Mouse (Mus musculus) MN1 (cell line): ENCODE measurements at regions not wholly inside any gene's neighbourhood (a gene's known extent, or its start where the extent isn't known, plus 50 kb on each side); places are given as distances from the start of the nearest gene placed in this dataset.

Experiments used
- DNase-seq: peaks from one replicate; pipeline ENCODE4 v3.0.0-alpha.2; 2016; ENCODE audit warnings: low spot score

DNA sequence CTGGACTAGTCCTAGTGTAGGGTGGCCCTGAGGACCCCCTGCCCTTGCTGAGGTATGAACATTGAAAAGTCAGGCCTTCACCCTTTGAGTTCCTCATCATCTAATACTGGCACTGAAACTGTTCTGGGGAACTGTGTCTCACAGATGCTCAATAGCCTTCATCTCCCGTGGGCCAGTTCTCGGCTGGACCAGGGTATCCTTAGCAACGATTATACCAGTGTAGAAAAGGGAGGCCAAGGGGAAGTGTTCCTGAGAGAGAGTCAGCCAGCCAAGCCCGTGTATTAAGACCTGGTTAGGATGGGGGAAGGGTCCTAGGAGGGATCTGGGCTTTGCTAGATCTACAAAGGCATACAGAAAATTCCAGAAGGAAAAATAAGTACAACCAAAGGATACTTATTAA is 153.2 kb downstream of the Enc1 start:
- DNase-seq = no peak

DNA sequence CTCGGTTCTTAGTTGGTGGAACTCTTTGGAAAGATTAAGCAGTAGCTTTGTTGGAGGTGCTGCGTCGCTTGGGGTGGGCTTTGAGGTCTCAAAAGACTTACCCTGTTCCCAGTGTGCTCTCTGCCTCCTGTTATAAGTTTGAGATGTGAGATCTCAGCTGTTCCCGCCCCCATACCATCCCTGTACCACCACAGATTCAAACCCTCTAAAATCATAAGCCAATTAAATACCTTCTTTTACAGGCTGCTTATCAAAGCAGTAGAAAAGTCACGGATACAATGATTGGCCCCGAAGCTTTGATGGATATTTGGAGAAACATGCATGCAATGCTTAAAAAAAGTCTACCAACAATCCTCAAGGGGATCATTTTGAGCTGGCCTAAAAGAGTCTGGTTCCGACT is 152.6 kb downstream of the Enc1 start:
- DNase-seq = no peak

DNA sequence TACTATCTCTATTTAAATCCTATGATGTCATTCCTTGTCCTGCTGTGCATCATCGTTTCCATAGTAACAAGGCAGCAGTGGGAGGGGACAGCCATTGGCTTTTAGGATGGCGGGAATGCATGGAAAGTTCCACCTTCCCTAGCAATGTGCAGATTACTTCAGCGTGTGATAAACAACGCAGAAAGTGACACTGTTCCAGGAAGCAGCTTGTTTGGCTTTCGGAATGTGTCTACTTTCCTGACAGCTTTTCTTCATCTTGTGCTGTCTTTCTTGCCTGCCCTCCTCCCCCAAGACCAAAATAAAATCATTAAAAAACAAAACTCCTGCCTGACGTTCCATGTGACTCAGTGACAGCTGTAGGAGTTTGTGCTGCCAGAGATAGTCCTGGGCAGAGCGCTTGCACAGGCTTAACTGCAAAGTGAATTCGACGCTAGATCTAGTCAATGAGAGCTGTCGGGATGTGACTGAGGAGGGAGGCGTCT is 149.6 kb downstream of the Enc1 start:
- peak; percentile 93 for DNase-seq

DNA sequence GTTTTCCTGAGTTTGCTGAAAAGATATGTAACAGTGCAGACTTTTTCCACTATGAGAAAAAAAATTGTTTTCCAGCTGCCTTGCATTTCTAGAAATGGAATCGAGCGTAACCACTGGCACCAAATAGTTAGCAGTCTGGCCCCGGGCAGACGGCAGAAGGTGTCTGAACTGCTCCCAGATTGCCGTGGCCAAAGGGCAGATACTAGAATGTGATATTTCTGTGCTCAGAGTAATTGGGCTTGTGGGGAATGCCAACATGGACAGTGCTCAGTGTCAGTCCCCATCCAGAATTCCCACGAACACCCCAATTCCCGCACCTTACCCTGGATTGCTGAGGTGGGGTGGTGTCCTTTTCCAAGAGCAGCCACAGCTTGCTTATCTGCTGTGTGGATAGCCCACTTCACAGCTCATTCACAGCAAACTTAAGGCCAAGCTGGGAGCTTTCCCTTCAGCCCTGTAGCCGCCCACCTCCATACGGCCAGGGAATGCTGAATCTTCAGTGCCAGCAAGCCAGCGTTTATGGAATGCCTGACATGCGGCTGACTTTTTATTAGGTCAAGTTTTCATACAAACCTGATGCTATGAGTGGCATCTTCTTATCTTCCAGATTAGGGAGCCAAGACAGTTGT is 148.1 kb downstream of the Enc1 start:
- no peak for DNase-seq

DNA sequence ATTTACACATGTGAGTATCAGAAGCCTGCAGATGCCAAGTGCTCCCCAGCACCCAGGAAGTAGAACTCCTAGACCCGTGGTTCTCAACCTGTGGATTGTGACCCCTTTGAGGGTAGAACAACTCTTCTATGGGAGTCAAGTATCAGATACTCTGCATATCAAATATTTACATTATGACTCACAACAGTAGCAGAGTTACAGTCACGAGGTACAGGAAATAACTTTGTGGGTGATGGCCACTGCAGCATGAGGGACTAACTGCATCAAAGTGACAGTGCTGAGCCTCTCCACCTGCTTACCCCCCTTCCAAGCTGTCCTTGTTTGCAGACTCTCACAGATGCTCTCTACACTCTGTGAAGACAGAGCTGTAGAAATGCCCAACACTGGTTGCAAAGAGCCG is 145.6 kb downstream of the Enc1 start:
- DNase-seq = no peak

DNA sequence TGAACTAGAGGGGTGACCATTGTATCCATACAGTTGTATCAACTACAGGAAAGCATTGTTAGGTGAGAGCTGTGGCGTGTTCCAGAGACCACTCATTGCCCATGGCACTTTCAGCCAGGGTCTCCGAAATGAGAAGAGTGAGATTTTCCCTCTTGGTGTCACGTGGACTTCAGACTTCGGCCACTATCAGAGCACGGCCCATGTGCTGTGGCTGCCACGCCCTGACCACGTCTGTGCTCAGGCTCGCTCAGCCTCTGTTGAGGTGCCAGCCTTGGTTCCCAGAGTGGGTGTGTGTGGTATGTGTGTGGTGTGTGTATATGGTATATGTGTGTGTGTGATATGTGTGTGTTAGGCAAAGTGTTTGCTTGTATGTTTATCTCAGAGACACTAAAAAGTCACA is 144.6 kb downstream of the Enc1 start:
- DNase-seq = no peak

DNA sequence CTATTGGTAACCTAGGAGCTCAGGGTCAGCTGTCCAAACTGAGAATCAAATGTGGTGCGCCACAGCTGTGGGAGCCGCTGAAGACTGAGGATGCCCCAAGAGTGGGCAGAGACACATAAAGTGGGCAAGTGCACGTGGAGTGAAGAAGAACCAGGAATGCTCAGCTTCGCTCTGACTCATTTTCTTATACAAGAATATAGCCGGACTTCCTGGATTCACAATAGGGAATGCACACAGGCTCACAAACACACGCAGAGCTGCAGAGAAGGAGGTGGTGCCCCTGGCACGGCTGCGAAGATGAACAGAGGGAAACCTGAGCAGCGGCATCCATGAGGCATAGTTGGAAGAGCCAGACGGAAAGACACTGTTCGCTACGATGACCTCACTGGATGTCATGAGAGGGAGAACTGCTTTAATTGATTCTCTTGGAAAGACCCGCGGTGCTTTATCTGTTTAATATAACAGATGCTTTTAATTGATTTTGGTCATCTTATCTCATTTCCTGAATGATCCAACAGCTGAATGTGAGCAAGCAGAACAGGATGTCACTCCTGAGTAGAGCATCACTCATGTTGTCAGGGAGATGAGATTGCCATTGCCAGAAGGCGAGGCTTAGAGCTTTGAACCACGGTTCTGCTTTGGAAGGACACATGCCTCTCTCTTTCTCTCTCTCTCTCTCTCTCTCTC is 143.3 kb downstream of the Enc1 start:
- peak; percentile 94 for DNase-seq

DNA sequence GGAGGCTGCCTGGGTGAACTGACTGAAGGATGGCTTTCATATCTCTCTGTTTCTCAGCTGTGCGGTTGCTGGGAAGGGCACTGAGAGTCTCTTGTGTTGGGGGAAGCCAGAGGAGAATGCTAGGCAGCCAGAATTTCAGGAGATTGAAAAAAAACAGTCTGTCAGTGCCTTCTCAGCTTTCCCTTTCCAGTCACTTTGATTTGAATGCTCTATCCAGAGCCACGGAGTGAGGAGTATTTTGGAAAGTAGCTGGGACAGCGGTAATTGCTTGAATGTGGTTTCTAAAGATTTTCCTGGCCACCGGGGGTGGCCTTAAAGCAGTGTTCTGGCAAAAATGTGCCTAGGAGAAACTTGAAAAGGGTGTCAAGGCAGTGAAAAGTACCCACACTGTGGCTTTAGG is 142.4 kb downstream of the Enc1 start:
- DNase-seq = peak; percentile 46

DNA sequence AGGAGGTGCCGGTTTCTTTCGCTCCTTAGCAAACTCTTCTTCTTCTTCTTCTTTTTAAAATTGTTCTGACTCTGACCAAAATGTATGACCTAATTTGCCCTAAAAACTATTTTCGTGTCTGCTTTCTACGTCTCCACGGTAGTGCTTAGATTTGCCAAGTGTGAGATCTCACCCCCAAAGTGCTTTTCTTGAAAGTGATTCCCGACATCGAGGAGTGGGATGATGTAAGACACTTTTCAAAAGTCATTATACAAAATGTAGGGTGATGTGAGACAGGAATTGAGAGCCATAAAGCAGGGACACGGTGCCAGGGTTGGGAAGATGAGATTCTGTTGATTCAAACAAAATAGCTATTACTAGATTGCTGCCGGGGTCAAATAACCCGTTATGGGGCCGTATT is 139.5 kb downstream of the Enc1 start:
- DNase-seq = peak; percentile 53

DNA sequence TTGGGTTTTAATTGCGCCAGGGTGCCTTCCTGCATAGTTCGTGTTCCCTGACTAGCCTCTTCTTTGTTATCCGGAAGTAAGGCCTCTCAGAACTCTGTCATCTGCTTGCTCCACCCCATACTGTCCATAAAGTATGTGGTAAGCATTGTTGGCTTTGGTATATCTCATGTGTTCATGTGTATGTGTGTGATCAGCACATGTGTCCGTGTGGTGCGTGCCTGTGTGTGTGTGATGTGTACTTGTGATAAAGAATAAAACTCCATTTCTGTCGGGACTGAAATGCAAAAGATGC is 135.3 kb downstream of the Enc1 start:
- DNase-seq = no peak

DNA sequence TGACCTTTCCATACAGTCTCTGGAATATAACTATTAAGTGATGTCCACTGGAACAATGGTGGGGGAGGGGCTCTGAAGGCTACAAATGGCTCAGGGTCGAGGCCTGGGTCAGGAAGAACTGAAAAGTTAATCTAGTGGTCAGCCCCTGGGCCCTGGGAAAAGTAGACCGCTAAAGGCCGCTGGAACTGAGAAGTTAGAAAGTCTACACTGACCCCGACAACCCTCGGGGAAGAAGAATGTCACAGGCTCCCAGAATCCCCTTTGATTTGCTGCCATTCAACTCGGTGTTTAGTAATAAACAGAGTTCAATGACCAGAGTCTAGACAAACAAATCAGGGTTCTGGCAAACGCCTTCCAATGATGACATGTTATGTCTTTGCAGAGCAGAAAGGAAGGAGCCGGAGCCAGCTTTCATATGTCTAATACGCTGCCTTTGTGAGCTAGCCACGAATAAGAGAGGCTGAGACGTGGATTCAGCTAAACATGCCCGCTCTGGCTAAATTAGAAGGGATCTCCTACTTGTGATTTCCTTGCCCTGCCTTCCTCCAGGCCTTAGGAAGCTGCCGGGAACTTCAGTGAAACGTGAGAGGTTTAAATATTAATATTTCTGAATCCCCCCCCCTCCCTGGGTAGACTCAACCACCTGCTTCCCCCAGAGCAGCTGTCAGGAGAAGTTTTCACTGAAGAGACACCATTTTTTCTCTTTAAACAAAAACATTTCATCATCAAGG is 134.8 kb downstream of the Enc1 start:
- DNase-seq = no peak

DNA sequence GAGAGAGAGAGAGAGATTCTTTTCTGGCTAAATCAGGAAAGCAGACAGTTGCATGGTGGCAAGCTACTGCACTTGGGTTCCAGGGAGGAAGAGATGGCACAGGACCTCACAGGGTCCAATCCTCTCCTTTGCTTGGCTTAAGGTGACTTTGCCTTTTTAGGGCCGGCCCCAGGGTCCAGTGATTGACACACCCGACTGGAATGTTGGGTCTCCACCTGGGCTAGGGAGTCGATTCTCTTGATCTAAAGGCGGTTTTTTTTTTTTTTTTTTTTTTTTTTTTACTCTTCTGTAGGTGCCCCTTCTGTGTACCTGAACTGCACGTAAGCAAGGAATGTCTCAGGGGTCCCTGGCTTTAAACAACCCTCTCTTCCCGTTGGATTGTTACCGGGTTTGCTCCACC is 131.4 kb downstream of the Enc1 start:
- DNase-seq = no peak

DNA sequence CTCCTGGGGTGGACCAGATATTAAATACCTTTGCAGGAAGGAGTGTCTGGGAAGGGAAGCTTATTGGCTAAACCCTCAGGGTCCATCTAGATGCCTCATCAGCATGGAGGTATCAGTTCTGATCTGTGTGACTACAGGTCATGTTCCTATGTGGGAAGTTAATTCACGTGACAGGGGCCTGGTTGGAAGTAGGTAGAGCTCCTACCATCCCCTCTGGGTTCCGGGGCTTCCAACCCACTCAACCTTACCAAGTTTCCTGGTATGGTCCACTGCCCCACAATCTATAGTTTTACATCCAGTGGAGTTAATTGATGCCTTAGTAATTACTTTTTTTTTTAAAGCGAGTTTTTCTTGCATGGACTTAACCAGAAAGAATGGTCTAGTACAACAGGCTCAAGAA is 130.3 kb downstream of the Enc1 start:
- no peak for DNase-seq

DNA sequence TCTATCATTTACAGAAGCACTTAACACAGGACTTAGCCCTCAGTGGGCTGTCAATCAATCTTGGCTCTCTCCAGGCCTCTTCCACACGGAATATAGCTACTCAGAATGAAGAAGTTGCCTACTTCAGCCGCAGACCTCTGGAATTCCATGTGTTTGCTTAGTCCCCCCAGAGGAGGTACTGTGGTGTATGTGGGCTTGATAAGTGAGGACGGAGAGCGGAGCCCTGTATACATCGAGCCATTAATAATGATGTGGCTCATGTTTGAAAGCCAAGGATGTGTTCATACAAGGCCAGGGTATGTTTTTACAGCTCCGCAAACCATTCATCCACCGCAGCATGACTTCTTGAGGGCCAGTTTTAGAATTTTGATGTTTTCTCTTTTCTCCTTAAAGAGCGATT is 125.8 kb downstream of the Enc1 start:
- DNase-seq = no peak

DNA sequence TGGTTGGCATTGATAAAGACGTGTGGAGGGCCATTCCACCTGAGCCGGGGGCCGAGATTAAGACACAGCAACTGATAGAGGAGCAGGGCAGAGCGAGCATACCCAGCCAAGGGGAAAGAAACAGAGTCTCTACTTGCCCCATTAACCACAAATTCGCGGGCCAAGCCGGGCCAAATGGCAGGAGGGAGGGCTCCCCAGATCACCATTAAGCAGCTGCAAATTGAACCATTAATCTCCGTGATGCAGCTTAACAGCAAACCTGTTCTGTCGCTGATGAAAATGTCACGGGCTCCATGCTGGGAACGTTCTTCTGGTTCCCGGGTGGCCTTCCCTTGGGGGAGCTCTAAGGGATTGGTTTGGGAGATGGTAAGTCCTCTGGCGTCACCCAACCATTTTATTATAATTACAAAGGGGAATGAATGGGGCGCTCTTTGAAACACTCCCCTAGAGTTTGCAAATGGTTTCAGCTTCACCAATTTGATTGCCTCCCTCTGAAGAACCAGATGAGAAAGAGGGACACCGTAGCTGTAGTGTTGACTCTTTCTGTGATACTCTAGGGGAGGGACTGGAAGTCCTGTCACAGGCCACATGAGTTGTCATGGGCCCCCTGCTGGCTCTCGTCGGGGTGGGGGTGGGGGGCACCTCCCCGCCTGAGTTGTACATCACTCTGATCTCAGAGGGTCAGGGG is 124.8 kb downstream of the Enc1 start:
- no peak for DNase-seq

DNA sequence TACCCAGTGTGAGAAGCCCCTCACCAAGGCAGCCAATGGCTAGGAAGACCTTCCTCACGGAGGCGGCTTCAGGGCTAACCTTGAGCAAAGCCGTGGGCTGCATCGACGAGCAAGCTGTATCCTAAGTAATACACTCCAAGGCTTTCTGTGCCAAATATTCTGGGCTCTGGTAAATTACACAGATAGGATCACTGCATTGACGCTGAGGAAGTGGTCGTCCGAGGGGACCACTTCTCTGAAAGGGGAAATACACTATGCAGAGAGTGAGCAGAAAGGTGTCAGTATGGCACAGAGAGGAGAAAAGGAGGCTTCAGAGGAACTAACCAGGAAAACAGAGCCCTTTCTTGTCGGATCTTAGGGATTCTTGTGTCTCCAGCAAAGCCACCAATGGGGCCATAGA is 124.1 kb downstream of the Enc1 start:
- DNase-seq = no peak

DNA sequence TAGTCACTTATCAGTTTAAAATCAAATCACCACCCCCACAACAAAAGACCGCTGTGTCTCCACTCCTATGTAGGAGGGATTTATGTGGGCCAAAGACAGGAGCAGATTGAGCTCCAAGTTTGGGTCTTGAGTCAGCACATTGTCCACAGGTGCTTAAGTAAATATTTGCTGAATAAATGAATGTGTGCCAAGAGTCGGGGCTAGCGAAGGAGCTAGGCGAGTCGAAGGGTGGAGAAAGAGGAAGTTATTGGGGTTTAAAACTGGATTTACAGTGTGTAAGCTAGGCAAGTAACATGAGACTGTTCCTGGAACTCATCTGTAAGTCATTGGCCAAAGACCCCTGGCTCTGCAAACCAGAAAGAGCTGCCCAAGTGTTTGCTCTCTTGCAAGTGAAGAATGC is 122.9 kb downstream of the Enc1 start:
- no peak for DNase-seq

DNA sequence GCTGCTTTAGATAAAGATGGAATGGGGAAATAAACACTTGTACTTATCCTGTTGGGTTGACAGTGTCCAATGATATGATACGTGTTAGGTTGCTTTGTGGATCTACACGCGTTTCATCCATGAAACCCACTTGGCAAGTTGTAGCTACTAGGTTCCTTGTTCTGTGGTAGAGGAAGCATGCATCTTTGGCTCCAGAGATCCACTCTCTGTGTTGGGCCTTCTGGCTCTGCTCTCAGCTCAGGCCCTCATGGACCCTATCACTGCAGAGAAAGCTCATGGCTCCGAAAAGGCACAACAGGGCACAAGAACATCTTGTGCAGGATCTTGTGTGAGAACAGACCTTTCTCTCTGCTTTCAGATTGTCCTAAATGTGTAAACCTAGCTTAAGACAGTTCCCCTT is 122.3 kb downstream of the Enc1 start:
- no peak for DNase-seq

DNA sequence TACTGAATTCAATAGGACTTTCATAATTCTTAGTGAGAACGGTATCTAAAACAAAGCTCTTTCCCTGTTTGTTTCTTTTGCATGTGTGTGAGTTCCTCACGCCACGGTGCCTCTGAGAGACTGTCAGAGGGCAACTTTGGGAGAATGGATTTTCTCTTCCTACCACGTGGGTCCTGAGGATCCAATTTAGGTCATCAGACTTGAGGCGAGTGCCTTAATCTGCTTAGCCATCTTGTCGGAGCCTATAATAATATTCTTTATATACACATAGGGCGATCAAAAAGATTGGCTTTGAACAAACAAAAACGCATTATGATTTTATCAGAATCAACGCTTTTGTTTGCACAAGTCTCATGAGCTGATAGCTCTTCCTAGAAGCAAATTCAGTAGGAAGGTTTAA is 119.6 kb downstream of the Enc1 start:
- no peak for DNase-seq

DNA sequence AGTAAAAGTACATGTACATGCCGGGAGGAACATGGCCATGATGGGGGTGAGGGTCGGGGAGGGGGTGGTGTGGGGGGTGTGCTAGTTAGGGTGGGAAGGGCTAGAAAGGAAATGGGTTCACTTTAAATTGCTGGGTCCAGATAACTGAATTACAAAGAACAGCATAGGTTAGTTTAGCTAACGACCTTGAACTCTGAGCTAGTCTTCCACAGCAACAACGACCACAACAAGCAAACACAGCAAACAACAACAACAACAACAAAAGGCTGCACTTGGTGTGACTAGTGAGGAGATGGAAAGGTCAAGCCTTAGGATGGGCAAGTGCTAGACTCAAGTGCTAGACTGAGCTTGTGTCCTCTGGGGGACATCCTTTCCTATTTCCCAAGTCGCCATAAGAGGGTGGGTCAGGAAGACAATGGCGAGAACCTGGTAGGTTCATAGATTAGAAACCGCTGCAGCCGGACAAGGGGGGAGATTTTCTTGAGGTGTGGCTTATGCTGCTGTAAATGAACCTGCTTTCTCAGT is 117.9 kb downstream of the Enc1 start:
- no peak for DNase-seq

DNA sequence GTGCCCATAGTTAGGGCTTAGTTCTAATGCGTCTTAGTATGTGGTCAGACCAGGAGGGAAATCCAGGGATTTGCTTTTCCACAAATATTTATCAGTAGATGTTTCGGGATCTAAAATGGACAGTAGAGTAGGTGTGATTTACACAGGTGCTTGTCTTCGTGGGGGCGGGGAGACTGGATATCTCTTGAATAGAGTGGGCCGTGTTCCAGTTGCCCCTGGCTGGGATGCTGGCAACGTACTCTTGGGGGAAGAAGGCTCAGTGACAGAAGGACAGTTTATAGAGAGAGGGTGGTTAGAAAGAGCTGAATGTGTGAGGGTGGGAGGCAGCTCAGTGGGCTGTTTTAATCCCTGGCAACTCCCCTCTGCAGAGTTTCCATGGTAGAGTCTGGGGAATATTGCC is 117.4 kb downstream of the Enc1 start:
- no peak for DNase-seq

DNA sequence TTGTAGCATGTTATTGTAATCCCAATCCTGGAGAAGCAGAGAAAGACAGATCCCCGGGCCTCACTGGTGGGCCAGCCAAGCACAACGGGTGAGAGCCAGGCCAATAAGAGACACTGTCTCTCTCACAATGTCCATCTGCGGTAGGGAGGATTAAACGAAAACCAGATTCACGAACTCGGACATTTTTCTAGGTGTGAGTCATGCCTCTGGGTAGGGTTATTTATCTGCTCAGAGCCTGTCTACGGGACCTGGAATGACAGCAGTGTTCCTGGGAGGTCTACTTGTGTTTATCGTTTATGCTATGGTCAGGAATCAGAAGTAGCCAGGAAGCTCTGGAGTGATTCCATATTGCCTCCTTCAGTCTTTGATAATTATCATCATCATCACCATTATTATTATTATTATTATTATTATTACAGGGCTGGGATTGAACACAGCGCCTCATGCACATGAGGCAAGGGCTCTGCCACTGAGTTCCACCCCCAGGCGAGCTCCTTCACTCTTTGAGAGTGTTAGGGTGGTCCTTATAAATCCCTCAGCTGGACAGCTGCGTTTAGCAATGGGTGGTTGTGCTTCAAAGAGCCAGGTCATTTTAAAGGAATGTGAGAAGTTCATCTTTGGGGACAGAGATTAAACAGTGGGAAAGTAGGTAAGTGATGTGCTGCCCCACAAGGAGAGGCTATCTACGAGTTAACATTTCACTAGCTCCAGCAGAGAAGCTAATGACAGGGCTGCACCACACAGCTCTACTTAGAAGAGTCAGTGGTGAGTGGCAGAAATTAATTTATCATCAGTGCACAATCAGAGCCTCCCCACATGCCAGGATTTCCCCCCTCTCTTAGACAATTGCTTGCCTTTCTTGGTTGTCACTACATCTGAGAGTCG is 116.3 kb downstream of the Enc1 start:
- DNase-seq = peak; percentile 69
